Mouse (Mus musculus) layer of hippocampus, postnatal 25 days (tissue): ENCODE data around the gene Trappc3l. TPM values are rescaled to one million over a fixed set of nuclear protein-coding genes. Genes with fewer than 3 reads are reported as not detected.
"Not testable (repeated sequence)": the region's sequence is repeated elsewhere in the genome, so short reads cannot be mapped to it uniquely, and the experiment has no call there.

ENCODE experiments used
- DNase-seq, 2 experiments: peaks; one replicate each; pipeline ENCODE4 v3.0.0; 2022; ENCODE audit warnings: mixed read lengths in 2 of 2, low spot score in 1 of 2; ENCODE audit errors: extremely low spot score in 1 of 2
- total RNA-seq, 2 experiments: library from RNA; stranded (reverse); gene quantifications; 2 replicates each; pipeline ENCODE4 v1.2.3; 2021

Gene Trappc3l
- total RNA-seq = not detected

- no peak for DNase-seq
Measured at GRCm38 (mm10) chr10:34037401-34037800, at the start of gene Trappc3l. Gene Trappc3l (plus strand): TSS chr10:34037597.

GRCm38 (mm10) chr10:33996686-33997085 lies 40.7 kb upstream of the Trappc3l start:
- not testable (repeated sequence) for DNase-seq

- no peak for DNase-seq
Measured at GRCm38 (mm10) chr10:33998397-33998796, 39.0 kb upstream of the Trappc3l start.

- no peak for DNase-seq
Measured at GRCm38 (mm10) chr10:34012581-34012980, 24.8 kb upstream of the Trappc3l start.

- DNase-seq = no peak
Measured at GRCm38 (mm10) chr10:34013241-34013640, 24.2 kb upstream of the Trappc3l start.

- peak in 1 of 2 experiments; percentile 11 for DNase-seq
Measured at GRCm38 (mm10) chr10:34018746-34019301, 18.6 kb upstream of the Trappc3l start.

- peak; percentile 89 to 95 for DNase-seq
Measured at GRCm38 (mm10) chr10:34019302-34020075, 17.9 kb upstream of the Trappc3l start, which contains the start of gene Rwdd1. Gene Rwdd1 (minus strand): TSS chr10:34019624.

GRCm38 (mm10) chr10:34030322-34030721 lies 7.1 kb upstream of the Trappc3l start:
- no peak for DNase-seq

GRCm38 (mm10) chr10:34033630-34034305 lies 3.6 kb upstream of the Trappc3l start:
- peak; percentile 14 to 67 for DNase-seq

- no peak for DNase-seq
Measured at GRCm38 (mm10) chr10:34036587-34036986, 810 bp upstream of the Trappc3l start.

- DNase-seq = no peak
Measured at GRCm38 (mm10) chr10:34044210-34044609, 6.8 kb downstream of the Trappc3l start, which contains the start of gene Calhm4. Gene Calhm4 (minus strand): TSS chr10:34044310.

- no peak for DNase-seq
Measured at GRCm38 (mm10) chr10:34053987-34054386, 16.6 kb downstream of the Trappc3l start.

GRCm38 (mm10) chr10:34066591-34066990 lies 29.2 kb downstream of the Trappc3l start:
- DNase-seq = no peak

GRCm38 (mm10) chr10:34069606-34070005 lies 32.2 kb downstream of the Trappc3l start:
- DNase-seq = no peak

- DNase-seq = no peak
Measured at GRCm38 (mm10) chr10:34070999-34071492, 33.6 kb downstream of the Trappc3l start.

GRCm38 (mm10) chr10:34071650-34072049 lies 34.3 kb downstream of the Trappc3l start:
- no peak for DNase-seq

GRCm38 (mm10) chr10:34074522-34075200 lies 37.3 kb downstream of the Trappc3l start:
- no peak for DNase-seq

GRCm38 (mm10) chr10:34086514-34086913 lies 49.1 kb downstream of the Trappc3l start:
- no peak for DNase-seq

GRCm38 (mm10) chr10:34088515-34088914 lies 51.1 kb downstream of the Trappc3l start:
- DNase-seq = no peak

- DNase-seq = no peak
Measured at GRCm38 (mm10) chr10:34089517-34089916, 52.1 kb downstream of the Trappc3l start.
